Mouse (Mus musculus) stomach, postnatal 0 days (tissue): ENCODE data around the gene Mcf2l.

Experiments
- CTCF ChIP-seq: IDR thresholded peaks from 2 replicates; pipeline ENCODE4 v1.5.1; 2016; ENCODE audit warnings: antibody characterized with exemption, low read depth, mild to moderate bottlenecking, moderate library complexity
- EP300 ChIP-seq: optimal IDR thresholded peaks from 2 replicates; pipeline ENCODE3; 2016; ENCODE audit warnings: antibody characterized with exemption

- TF ChIP-seq EP300: no peak
- no peak for TF ChIP-seq CTCF
Measured at GRCm38 (mm10) chr8:12985259-12985658, 111.7 kb downstream of the Mcf2l start.
